Mouse (Mus musculus): Measurements from ENCODE around the gene Xpr1. TPM values are rescaled to one million over a fixed set of nuclear protein-coding genes. Genes with fewer than 3 reads are reported as not detected.
"Not testable (repeated sequence)": the region's sequence is repeated elsewhere in the genome, so short reads cannot be mapped to it uniquely, and the experiment has no call there.

The Xpr1 gene
- total RNA-seq, 2 experiments from 2014 or later = 75.9 to 90.9 TPM

GRCm38 (mm10) chr1:155274976-155275375 lies 142.2 kb downstream of the Xpr1 start:
- intact Hi-C loops (cut with DNase I) = no loop called here
- DNase-seq (ENCODE audit: low spot score in 2 of 2) = no peak

DNA sequence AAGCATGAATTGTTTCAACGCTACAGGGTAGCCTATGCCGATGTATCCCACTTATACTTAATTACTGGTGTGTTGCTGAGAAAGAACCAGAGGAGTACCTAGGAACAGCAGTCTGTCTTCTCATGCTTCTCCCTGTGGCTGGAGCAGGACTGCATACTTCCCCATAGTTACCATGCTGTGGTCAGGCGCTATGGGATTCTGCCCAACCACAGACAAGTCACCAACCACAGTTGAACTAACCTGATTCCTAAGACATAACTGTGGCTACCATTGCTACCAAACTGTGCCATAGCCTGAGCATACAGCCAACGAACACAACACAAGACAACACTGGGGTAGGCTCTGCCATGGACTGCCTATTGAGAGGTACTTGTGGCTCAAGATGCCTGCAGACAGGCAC lies 144.3 kb downstream of the Xpr1 start:
- no peak for DNase-seq (ENCODE audit: low spot score in 2 of 2)
- intact Hi-C loops (cut with DNase I) = no loop called here

DNA sequence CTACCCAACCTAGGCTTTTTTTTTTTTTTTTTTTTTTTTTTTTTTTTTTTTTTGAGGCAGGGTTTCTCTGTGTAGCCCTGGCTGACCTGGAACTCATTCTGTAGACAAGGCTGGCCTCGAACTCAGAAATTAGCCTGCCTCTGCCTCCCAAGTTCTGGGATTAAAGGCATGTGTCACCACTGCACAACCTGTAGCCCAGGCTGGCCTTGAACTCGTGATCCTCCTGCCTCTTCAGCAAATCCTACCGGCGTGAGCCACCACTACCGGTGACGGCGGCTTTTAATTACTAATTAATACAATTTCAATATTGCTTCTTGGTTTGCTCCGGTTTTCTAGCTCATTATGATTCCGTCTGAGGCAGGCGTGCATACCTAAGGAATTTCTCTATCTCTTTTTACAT lies 154.7 kb downstream of the Xpr1 start:
- DNase-seq (ENCODE audit: low spot score in 2 of 2); intact Hi-C loops (cut with DNase I): not testable (repeated sequence)

GRCm38 (mm10) chr1:155254309-155254708 lies 162.9 kb downstream of the Xpr1 start:
- intact Hi-C loops (cut with DNase I) = no loop called here
- peak in 1 of 2 experiments; percentile 0 for DNase-seq (ENCODE audit: low spot score in 2 of 2)

DNA sequence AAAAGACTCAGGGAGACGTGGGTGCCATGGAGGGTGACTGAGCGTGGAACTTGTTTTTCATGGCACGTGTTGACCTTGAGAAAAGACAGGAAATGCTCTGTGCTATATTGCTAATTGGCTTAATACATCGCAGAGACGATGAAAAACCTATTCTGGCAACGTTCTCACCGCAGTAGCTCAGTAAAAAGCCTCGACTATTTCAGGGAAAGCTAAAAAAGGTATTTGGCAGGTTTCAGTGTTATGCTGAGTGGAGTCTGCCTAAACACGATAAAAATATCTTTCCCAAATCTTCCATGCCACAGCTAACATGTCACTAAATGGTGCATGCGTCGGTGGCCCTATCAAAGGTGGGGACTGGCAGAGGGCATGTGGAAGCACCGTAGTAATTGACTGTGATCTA lies 164.1 kb downstream of the Xpr1 start:
- intact Hi-C loops (cut with DNase I) = no loop called here
- peak in 1 of 2 experiments; percentile 15 for DNase-seq (ENCODE audit: low spot score in 2 of 2)

DNA sequence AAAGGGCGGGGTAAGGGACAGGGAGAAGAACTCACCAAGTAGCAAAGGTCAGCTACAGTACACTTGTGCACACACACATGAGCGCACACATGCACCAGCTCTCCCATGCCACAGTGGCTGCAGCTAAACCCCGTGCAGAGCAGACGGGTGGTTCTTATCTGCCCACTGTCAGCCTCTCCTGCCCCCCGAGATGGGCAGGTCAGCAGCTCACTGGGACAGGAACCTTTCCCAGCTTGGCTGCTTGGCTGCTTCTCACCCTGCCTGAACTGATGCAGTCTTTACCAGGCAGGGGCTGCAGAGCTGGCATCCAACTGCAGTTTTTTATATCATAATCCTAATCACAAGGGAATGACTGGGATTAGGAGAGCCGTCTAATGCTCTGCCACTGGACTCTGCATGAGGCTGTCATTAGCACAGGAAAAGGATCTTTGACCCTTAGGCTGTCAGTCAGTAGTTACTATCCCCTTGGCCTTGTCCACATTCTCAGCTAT lies 164.5 kb downstream of the Xpr1 start:
- intact Hi-C loops (cut with DNase I) = no loop called here
- DNase-seq (ENCODE audit: low spot score in 2 of 2) = peak in 1 of 2 experiments; percentile 20

DNA sequence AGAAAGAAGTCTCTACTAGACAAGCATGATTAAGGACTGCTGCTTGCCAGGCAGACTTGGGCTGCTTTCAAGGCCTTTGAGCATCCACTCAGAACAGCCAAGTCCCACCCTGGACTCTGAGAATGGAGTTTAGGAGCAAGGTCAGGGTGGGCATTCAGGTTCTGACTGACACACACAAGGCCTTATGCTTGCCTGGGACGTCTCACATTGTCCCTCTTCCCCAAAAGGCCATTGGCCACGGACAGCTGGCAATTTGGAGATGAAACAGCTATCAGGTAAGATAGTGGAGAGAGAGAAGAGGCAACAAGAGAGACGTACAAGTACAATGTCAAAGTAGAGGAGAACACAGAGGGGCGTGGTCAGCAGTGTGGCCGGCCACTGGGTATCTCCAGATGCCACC lies 165.6 kb downstream of the Xpr1 start:
- intact Hi-C loops (cut with DNase I) = no loop called here
- peak in 1 of 2 experiments; percentile 2 for DNase-seq (ENCODE audit: low spot score in 2 of 2)

- peak in 1 of 2 experiments; percentile 2 for DNase-seq (ENCODE audit: low spot score in 2 of 2)
- intact Hi-C loops (cut with DNase I) = no loop called here
Observed at GRCm38 (mm10) chr1:155250531-155251135, 166.6 kb downstream of the Xpr1 start.

GRCm38 (mm10) chr1:155249896-155250295 lies 167.3 kb downstream of the Xpr1 start:
- DNase-seq (ENCODE audit: low spot score in 2 of 2) = no peak
- intact Hi-C loops (cut with DNase I) = no loop called here

DNA sequence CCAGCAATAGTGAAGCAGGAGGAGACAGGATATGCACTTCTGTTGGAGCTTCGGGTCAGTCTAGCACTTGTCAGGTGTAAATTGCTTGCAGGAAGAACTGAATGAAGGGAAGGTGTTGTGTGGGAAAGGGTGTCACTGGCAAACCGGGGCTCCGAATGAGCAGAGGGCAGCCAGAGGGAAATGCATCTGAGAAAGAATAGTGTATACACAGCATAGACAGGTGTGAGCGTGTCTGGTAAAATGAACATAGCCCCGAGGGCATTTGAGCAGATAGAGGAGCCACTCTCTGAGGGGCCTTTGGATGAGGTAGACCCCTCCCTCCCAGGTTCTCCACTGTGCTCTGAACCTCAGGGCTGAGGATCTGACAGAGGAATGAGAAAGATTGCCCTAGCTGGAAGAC lies 169.2 kb downstream of the Xpr1 start:
- intact Hi-C loops (cut with DNase I) = no loop called here
- peak in 1 of 2 experiments; percentile 2 for DNase-seq (ENCODE audit: low spot score in 2 of 2)

- intact Hi-C loops (cut with DNase I) = no loop called here
- peak in 1 of 2 experiments; percentile 1 for DNase-seq (ENCODE audit: low spot score in 2 of 2)
Observed at GRCm38 (mm10) chr1:155247441-155247840, 169.8 kb downstream of the Xpr1 start.

DNA sequence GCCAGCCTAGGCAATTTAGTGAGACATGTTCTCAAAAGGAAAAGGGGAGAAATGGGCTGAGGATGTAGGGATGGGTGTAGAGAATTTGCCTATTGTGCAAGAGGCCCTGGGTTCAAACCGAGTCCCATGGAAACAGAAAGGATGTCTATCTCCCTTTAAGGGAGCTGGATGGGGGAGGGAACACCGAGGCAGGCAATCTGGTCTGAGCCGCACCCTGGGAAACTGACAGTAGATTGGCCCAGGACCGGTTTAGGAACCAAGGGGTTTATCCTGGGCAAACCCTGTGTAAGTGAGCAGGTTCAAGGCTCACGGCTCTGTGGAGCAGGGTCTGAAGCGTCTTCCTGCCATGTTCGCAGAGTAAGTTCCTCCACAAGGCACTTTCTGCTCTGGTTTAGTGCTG lies 171.7 kb downstream of the Xpr1 start:
- DNase-seq (ENCODE audit: low spot score in 2 of 2) = no peak
- intact Hi-C loops (cut with DNase I) = no loop called here

GRCm38 (mm10) chr1:155244771-155245211 lies 172.4 kb downstream of the Xpr1 start:
- DNase-seq (ENCODE audit: low spot score in 2 of 2) = peak in 1 of 2 experiments; percentile 4
- intact Hi-C loops (cut with DNase I) = no loop called here

DNA sequence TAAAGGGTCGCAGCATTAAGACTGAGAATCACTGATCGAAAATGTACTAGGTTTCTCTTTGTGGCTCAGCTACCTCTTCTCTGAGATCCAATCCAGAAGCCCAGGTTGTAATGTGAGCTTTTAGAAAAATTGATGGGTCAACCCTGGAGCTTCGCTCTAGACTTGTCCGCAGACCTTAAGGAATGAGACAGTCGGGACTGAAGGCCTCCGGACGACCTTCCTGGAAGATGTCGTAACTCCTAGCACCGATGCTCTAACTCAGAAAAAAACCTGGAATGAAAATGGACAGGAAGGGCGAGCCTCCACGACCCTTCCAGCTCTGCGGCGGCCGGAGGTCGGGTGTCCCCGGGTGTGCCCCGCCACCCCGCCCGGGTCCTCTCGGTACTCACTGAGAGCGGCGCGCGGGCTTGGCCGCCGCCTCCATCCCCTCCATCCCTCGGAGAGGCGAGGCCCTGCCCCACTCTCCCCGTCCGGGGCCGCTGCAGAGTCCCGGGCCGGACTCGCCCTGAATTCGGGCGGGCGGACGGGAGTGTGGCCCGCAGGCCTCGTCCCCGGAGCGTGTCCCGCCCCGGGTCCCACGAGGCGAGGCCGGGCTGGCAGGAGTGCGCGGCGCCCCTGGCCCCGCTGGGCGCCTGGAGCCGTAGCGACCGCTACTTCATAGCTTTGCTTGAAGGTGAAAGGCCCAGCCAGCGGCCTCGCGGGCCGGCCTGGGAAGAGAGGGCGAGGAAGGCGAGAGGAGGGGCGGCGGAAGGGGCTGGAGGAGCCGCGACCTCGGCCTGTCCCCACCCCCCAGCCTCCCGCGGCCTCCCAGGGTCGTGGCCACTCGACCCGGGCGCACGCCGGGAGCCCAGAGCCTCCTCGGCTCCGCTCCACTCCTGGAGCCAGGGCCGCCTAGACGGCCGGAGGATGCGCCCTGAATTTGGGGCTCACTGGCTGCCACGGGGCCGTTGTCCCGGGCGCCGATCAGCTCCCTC lies 173.1 kb downstream of the Xpr1 start, which contains the start of gene BC034090:
Gene BC034090 (minus strand): TSS at position 648 of the 974 bp plus-strand sequence.
- intact Hi-C loops (cut with DNase I) = no loop called here
- DNase-seq (ENCODE audit: low spot score in 2 of 2) = peak in 1 of 2 experiments; percentile 37

- no peak for DNase-seq (ENCODE audit: low spot score in 2 of 2)
- intact Hi-C loops (cut with DNase I) = no loop called here
Observed at GRCm38 (mm10) chr1:155242488-155242745, 174.8 kb downstream of the Xpr1 start.

- DNase-seq (ENCODE audit: low spot score in 2 of 2) = no peak
- intact Hi-C loops (cut with DNase I) = no loop called here
Observed at GRCm38 (mm10) chr1:155241701-155242487, 175.3 kb downstream of the Xpr1 start.

DNA sequence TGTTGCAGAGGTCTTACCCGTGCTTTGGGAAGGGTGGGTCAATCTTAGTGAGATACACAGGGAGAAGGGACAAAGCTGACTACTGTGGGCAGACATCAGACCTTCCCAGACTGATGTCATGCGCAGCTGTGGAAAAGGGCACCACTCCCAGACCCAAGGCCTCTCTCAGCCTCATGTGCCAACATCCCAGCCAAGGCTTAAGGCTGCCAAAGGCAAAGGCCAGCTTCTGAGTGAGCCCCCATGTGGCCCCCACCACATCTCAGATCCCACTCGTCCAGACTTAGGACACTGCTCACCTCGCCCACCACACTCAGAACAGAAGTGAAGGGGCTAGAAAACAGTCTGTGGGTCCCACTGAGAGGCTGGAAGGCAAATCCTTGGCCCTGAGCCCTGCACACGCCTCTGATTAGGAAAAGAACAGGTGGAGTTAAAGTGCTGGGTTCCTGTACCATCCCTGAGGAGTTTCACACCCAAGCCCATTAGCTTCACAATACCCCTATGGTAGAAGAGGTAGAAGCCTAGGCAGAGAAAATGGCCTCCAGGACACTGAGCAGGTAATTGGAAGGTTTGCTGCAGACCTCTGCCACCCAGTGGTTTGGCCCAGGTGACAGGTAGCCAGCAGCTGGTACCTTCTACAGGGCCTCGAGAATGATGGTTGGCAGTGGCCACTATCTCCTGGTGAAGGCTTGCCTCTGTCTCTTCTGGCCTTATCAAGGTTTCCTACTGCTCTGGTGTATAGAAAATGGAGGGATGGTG lies 177.1 kb downstream of the Xpr1 start:
- DNase-seq (ENCODE audit: low spot score in 2 of 2) = no peak
- intact Hi-C loops (cut with DNase I) = loop anchor here (5.0 to 10.0 kb wide), 2 partner anchors 42 to 445 kb away; no protein-coding TSS in a partner anchor

DNA sequence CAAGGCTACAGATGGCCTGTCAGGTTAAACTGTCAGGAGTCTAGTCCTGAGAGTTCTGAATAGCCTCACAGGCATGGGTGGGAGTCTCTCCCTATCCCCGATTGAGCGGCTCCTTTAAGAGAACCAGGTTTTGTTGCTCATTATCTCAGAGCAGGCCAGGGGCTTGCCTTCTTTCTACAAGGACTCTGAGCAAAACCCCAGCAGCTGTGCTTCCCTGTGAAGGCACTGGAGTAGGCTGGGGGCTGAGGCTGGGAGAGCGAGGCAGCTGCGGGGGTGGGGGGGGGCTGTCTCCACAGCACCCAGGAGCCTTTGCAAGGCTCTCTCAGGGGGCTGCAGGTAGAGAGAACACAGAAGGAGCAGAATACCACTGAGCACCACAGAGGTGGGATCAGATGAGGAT lies 178.0 kb downstream of the Xpr1 start:
- DNase-seq (ENCODE audit: low spot score in 2 of 2) = no peak

DNA sequence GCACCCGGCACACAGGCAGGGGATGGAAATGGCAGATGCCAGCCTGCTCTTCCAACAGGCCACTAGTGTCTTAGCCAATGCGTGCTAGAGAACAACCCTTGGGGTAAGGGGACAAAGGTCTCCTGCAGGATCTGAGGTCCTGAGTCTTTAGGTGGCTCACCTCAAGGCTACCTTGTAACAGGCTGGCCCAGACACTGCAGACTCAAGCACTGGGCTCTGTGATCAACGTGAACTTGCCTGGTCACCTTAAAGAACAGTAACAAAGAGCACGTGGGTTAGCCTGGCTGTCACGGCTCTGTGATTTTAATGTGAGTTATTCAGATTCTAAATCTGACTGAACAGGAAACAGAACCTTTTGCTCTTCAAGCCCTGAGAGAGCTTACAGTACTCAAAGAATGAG lies 179.1 kb downstream of the Xpr1 start:
- intact Hi-C loops (cut with DNase I) = loop anchor here (5.0 to 10.0 kb wide), 2 partner anchors 44 to 443 kb away; no protein-coding TSS in a partner anchor

More for the DNA sequence above, 178.0 kb downstream of the Xpr1 start:
- intact Hi-C loops (cut with DNase I) = loop anchor here (5.0 to 10.0 kb wide), 2 partner anchors 43 to 444 kb away; no protein-coding TSS in a partner anchor

More for the DNA sequence above, 179.1 kb downstream of the Xpr1 start:
- DNase-seq (ENCODE audit: low spot score in 2 of 2) = no peak

Measured in left cerebral cortex, postnatal 36 days (tissue).